Mouse (Mus musculus) liver, embryonic 12.5 days (tissue): ENCODE data around the gene Trp53rka. TPM values are rescaled to one million over a fixed set of nuclear protein-coding genes. Genes with fewer than 3 reads are reported as not detected.

ENCODE experiments used
- ATAC-seq: fragments of 200-750 bp; cut with Nextera tagmentation; 2 replicates; pipeline ENCODE4 v1.8.0; 2017; ENCODE audit warnings: moderate number of reproducible peaks, mild to moderate bottlenecking, moderate library complexity
- H3K27ac ChIP-seq: fragments of 300-500 bp; sonication (generic); 2 replicates; pipeline ENCODE4 v1.5.1; 2016; ENCODE audit warnings: mild to moderate bottlenecking
- H3K27me3 ChIP-seq: fragments of 300-500 bp; sonication (generic); replicated peaks from 2 replicates; pipeline ENCODE4 v1.6.1; 2016; ENCODE audit warnings: mild to moderate bottlenecking, moderate library complexity
- H3K36me3 ChIP-seq: fragments of 300-500 bp; sonication (generic); 2 replicates; pipeline ENCODE4 v1.6.1; 2016; ENCODE audit warnings: mild to moderate bottlenecking, moderate library complexity
- H3K4me1 ChIP-seq: fragments of 300-500 bp; sonication (generic); 2 replicates; pipeline ENCODE4 v1.6.1; 2016
- H3K4me2 ChIP-seq: fragments of 300-500 bp; sonication (generic); 2 replicates; pipeline ENCODE4 v1.6.1; 2016; ENCODE audit warnings: mild to moderate bottlenecking, moderate library complexity
- H3K4me3 ChIP-seq: fragments of 300-500 bp; sonication (generic); 2 replicates; pipeline ENCODE4 v1.5.1; 2016; ENCODE audit warnings: mild to moderate bottlenecking, moderate library complexity
- H3K9ac ChIP-seq: fragments of 300-500 bp; sonication (generic); 2 replicates; pipeline ENCODE4 v1.6.1; 2016; ENCODE audit warnings: mild to moderate bottlenecking, moderate library complexity
- H3K9me3 ChIP-seq: fragments of 300-500 bp; sonication (generic); replicated peaks from 2 replicates; pipeline ENCODE4 v1.6.1; 2016; ENCODE audit warnings: mild to moderate bottlenecking, moderate library complexity
- WGBS: fragments of 180-500 bp; shearing (Covaris S2); methylation state at CpG from one replicate; pipeline ENCODE4 v1.1.7; 2016; ENCODE audit not compliant: insufficient replicate concordance; 5-methylcytosine and 5-hydroxymethylcytosine counted together
- polyA plus RNA-seq: library from polyadenylated mRNA; unstranded; fragments of >200 nt; fragmentation: Nextera tagmentation; extraction: Ambion mirVana; gene quantifications from 2 replicates; pipeline ENCODE4 v1.2.1, GENCODE M21; 2016

The Trp53rka gene
- polyA plus RNA-seq, 1 experiment from 2014 or later: 19.0 TPM

GRCm38 (mm10) chr2:165482003-165482402 lies 11.1 kb downstream of the Trp53rka start:
- H3K4me2 ChIP-seq: no peak overlapping the region
- no peak overlapping the region for H3K9ac ChIP-seq
- WGBS: 57% methylated on average over 8 of the region's 8 CpGs
- no peak for ATAC-seq
- 0 out of 2 replicates have a peak, but pooled peaks cover 2% of the 10 kb centered on the region for H3K4me1 ChIP-seq
- no peaks in the 10 kb centered on the region for H3K9me3 ChIP-seq
- no peak overlapping the region for H3K27ac ChIP-seq
- H3K27me3 ChIP-seq: no peaks in the 10 kb centered on the region
- no peaks in the 10 kb centered on the region for H3K36me3 ChIP-seq
- H3K4me3 ChIP-seq: no peak overlapping the region

- no peak overlapping the region for H3K4me3 ChIP-seq
- ATAC-seq: no peak
- H3K36me3 ChIP-seq: no peaks in the 10 kb centered on the region
- no peaks in the 10 kb centered on the region for H3K9me3 ChIP-seq
- H3K4me1 ChIP-seq: 0 out of 2 replicates have a peak, but pooled peaks cover 5% of the 10 kb centered on the region
- H3K27ac ChIP-seq: no peak overlapping the region
- H3K4me2 ChIP-seq: no peak overlapping the region
- H3K27me3 ChIP-seq: peaks cover 41% of the 10 kb centered on the region
- 55% methylated on average over 5 of the region's 5 CpGs for WGBS
- no peak overlapping the region for H3K9ac ChIP-seq
Measured at GRCm38 (mm10) chr2:165475850-165476249, 17.3 kb downstream of the Trp53rka start.

DNA sequence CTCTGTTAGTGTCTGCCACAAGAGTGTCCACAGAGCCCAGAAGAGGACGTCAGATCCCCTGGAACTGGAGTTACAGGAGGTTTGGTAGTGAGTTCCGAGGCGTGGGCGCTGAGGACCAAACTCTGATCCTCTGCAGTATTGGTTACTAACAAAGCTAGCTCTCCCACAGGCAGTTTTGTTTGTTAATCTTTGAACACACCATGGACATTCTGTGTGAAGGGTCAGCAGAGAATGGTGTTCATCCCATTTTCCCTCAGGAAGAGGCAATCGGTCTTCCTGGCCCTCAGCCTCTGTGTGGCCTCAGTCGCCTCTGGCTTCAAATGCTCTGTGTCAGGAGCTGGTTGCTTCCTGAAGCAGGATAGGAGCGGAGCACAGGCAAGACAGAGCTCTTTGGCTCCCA lies 17.7 kb downstream of the Trp53rka start:
- Histone ChIP-seq H3K4me1 (0 out of 2 replicates have a peak, but pooled peaks cover 5% of the 10 kb centered on the region), H3K27ac (no peak overlapping the region), H3K27me3 (peaks cover 45% of the 10 kb centered on the region), H3K36me3 (no peaks in the 10 kb centered on the region), H3K4me2 (no peak overlapping the region), H3K9ac (no peak overlapping the region), H3K9me3 (no peaks in the 10 kb centered on the region), H3K4me3 (no peak overlapping the region)
- 68% methylated on average over 7 of the region's 7 CpGs for WGBS
- ATAC-seq: no peak

- Histone ChIP-seq H3K27me3 (peaks cover 48% of the 10 kb centered on the region), H3K9ac (no peak within 1 kb of the TSS)
- ATAC-seq: no peak
Measured at GRCm38 (mm10) chr2:165473003-165473402, 20.1 kb downstream of the Trp53rka start, which contains the start of gene Slc13a3. Slc13a3 (minus strand) TSS chr2:165473230.

GRCm38 (mm10) chr2:165471943-165472342 lies 21.2 kb downstream of the Trp53rka start:
- H3K9me3 ChIP-seq: no peaks in the 10 kb centered on the region
- no peak overlapping the region for H3K9ac ChIP-seq
- ATAC-seq: no peak
- WGBS: 61% methylated on average over 11 of the region's 11 CpGs
- no peak overlapping the region for H3K27ac ChIP-seq
- peak overlapping the region; percentile 48; the same call in 1 of the 2 replicates for H3K4me2 ChIP-seq
- H3K36me3 ChIP-seq: no peaks in the 10 kb centered on the region
- H3K27me3 ChIP-seq: peaks cover 48% of the 10 kb centered on the region
- H3K4me3 ChIP-seq: no peak overlapping the region
- H3K4me1 ChIP-seq: peaks cover 14% of the 10 kb centered on the region; the same call in 1 of the 2 replicates

More at GRCm38 (mm10) chr2:165473003-165473402, 20.1 kb downstream of the Trp53rka start, which contains the start of gene Slc13a3:
- H3K4me1 ChIP-seq: peaks cover 5% of the 10 kb centered on the region; the same call in 1 of the 2 replicates
- no peaks in the 10 kb centered on the region for H3K36me3 ChIP-seq
- 3% methylated on average over 35 of the region's 35 CpGs for WGBS
- H3K4me3 ChIP-seq: peak within 1 kb of the TSS; percentile 26
- peak within 1 kb of the TSS; percentile 48 for H3K4me2 ChIP-seq
- H3K27ac ChIP-seq: no peak within 1 kb of the TSS
- H3K9me3 ChIP-seq: no peaks in the 10 kb centered on the region

DNA sequence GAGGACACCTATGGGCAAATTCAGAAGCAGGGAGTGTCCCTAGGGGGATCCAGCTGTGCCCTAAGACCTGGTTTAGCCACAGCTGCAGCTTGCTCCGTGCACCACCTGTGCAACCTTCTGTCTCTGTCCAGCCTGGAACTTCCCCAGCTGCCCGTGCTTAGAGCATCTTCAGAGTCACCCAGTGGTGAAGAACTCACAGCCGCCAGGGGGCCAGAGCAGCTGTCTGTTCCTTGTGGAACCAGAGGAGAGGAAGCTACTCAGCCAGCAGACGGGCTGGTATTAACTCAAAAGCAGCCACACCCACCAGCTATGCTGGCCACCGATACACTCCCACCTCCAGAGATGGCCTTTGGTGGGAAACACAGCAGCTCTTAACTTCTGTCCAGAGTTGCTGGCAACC lies 23.0 kb downstream of the Trp53rka start:
- Histone ChIP-seq H3K4me3 (no peak overlapping the region), H3K27ac (no peak overlapping the region), H3K4me2 (no peak overlapping the region), H3K36me3 (no peaks in the 10 kb centered on the region), H3K27me3 (peaks cover 45% of the 10 kb centered on the region), H3K4me1 (peaks cover 14% of the 10 kb centered on the region; the same call in 1 of the 2 replicates), H3K9ac (no peak overlapping the region), H3K9me3 (no peaks in the 10 kb centered on the region)
- WGBS: 20% methylated on average over 5 of the region's 5 CpGs
- ATAC-seq: no peak

- ATAC-seq: peak; percentile 39
- Histone ChIP-seq H3K9me3 (no peaks in the 10 kb centered on the region), H3K4me1 (peaks cover 10% of the 10 kb centered on the region; the same call in 1 of the 2 replicates), H3K4me2 (no peak overlapping the region), H3K27ac (no peak overlapping the region), H3K4me3 (no peak overlapping the region), H3K9ac (no peak overlapping the region), H3K36me3 (no peaks in the 10 kb centered on the region), H3K27me3 (peaks cover 31% of the 10 kb centered on the region)
- WGBS: 55% methylated on average over 15 of the region's 15 CpGs
Measured at GRCm38 (mm10) chr2:165467824-165468452, 25.2 kb downstream of the Trp53rka start.

DNA sequence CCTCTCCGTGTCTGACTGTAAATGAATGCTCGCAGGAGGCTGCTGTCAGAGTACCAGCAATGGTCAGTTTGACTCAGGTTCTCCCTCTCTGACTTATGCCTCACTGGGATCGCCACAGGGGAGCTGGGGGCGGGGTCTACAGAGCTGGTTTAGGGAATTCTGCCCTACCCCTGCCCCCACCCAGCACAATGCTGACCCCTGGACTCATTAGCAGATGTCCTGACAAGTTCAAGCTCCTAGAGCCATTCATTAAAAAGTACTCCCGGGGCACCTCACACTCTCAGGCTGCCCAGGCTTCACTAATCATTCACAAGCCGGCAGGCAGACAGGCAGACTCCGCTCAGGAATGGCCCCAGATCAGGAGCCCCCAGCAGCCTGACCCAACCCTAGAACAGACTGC lies 33.5 kb downstream of the Trp53rka start:
- Histone ChIP-seq H3K27ac (no peak overlapping the region), H3K9ac (no peak overlapping the region), H3K36me3 (no peaks in the 10 kb centered on the region), H3K4me2 (no peak overlapping the region), H3K4me3 (no peak overlapping the region), H3K4me1 (no peaks in the 10 kb centered on the region), H3K9me3 (no peaks in the 10 kb centered on the region), H3K27me3 (0 out of 2 replicates have a peak, but pooled peaks cover 6% of the 10 kb centered on the region)
- 26% methylated on average over 7 of the region's 7 CpGs for WGBS
- no peak for ATAC-seq

DNA sequence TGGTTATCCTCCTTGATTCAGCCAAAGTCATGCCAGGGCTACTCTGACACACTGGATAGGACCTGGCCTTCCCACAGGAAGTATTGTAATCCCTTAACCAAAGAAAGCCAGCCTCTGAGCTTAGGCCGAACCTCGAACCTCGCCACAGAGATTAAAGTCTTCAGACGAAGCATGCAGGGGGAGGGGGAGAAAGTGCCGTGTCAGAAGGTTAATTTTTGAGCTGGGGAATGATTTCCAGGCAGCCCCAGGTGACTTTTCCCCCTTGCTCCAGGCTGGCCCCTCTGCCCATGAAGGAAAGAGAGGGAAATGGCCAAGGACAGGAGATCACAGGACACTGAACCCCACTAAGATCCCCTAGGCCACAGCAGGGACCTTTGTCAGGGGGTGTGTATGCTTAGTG lies 34.9 kb downstream of the Trp53rka start:
- no peaks in the 10 kb centered on the region for H3K27me3 ChIP-seq
- H3K4me1 ChIP-seq: no peaks in the 10 kb centered on the region
- no peak overlapping the region for H3K9ac ChIP-seq
- no peak overlapping the region for H3K4me3 ChIP-seq
- ATAC-seq: no peak
- no peaks in the 10 kb centered on the region for H3K9me3 ChIP-seq
- no peaks in the 10 kb centered on the region for H3K36me3 ChIP-seq
- 36% methylated on average over 5 of the region's 5 CpGs for WGBS
- H3K27ac ChIP-seq: no peak overlapping the region
- no peak overlapping the region for H3K4me2 ChIP-seq

DNA sequence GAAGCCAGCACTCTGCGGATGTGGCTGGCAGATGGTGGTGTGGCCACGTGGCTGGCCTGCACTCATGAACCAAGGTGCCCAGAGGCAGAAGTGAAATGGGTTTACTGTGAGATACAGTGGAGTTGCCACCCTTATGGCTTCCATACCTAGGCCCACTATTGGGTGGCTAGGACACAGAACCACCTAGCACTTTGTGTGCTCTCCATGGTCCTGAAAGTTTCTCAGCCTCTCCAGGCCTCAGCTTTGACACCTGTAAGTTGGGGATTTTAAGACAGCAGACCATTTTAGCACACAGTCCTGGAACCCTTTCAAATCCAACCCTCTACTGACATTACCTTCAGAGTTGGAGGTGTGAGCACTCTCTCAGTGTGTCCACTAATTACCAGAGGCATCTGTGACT lies 36.4 kb downstream of the Trp53rka start:
- 53% methylated on average over 2 of the region's 2 CpGs for WGBS
- ATAC-seq: no peak
- no peak overlapping the region for H3K4me3 ChIP-seq
- no peaks in the 10 kb centered on the region for H3K36me3 ChIP-seq
- H3K4me2 ChIP-seq: no peak overlapping the region
- no peak overlapping the region for H3K27ac ChIP-seq
- no peaks in the 10 kb centered on the region for H3K27me3 ChIP-seq
- H3K4me1 ChIP-seq: peaks cover 4% of the 10 kb centered on the region; the same call in 1 of the 2 replicates
- no peaks in the 10 kb centered on the region for H3K9me3 ChIP-seq
- no peak overlapping the region for H3K9ac ChIP-seq

- no peak overlapping the region for H3K27ac ChIP-seq
- H3K4me3 ChIP-seq: no peak overlapping the region
- H3K27me3 ChIP-seq: no peaks in the 10 kb centered on the region
- 55% methylated on average over 12 of the region's 12 CpGs for WGBS
- ATAC-seq: no peak
- peaks cover 4% of the 10 kb centered on the region; the same call in 1 of the 2 replicates for H3K4me1 ChIP-seq
- H3K9me3 ChIP-seq: no peaks in the 10 kb centered on the region
- H3K36me3 ChIP-seq: no peaks in the 10 kb centered on the region
- no peak overlapping the region for H3K9ac ChIP-seq
- no peak overlapping the region for H3K4me2 ChIP-seq
Measured at GRCm38 (mm10) chr2:165452730-165453693, 40.1 kb downstream of the Trp53rka start.

GRCm38 (mm10) chr2:165448475-165448874 lies 44.6 kb downstream of the Trp53rka start:
- H3K36me3 ChIP-seq: no peaks in the 10 kb centered on the region
- WGBS: 53% methylated on average over 9 of the region's 9 CpGs
- no peak overlapping the region for H3K9ac ChIP-seq
- H3K4me1 ChIP-seq: peaks cover 6% of the 10 kb centered on the region; the same call in 1 of the 2 replicates
- H3K27ac ChIP-seq: no peak overlapping the region
- no peaks in the 10 kb centered on the region for H3K27me3 ChIP-seq
- no peaks in the 10 kb centered on the region for H3K9me3 ChIP-seq
- no peak overlapping the region for H3K4me3 ChIP-seq
- no peak for ATAC-seq
- H3K4me2 ChIP-seq: no peak overlapping the region
